Mouse (Mus musculus): ENCODE results near the gene Cnpy1. TPM values are rescaled to one million over a fixed set of nuclear protein-coding genes. Genes with fewer than 3 reads are reported as not detected.

The Cnpy1 gene
- total and polyA plus RNA-seq, 3 experiments: not detected

GRCm38 (mm10) chr5:28238876-28239275 is 6.7 kb downstream of the Cnpy1 start:
- H3K36me3 ChIP-seq (ENCODE audit: control insufficient read depth in 1 of 2, insufficient read depth in 2 of 2, low read length in 2 of 2): no peaks in the 10 kb centered on the region
- no peaks in the 10 kb centered on the region for H3K9me3 ChIP-seq (replicated peaks; ENCODE audit: insufficient read depth, low read length)
- no peak overlapping the region for H3K27ac ChIP-seq (ENCODE audit: control insufficient read depth, low read depth, low read length)
- no peak for DNase-seq (ENCODE audit: low read depth, low spot score)
- no peaks in the 10 kb centered on the region for H3K4me1 ChIP-seq (ENCODE audit: control insufficient read depth in 1 of 2, insufficient read depth in 2 of 2, low read length in 2 of 2)
- no peak overlapping the region for H3K4me3 ChIP-seq (ENCODE audit: control insufficient read depth in 1 of 2, insufficient read depth in 1 of 2, low read depth in 2 of 2, low read length in 2 of 2)
- H3K9ac ChIP-seq (ENCODE audit: control insufficient read depth, low read depth, low read length, poor library complexity, severe bottlenecking): no peak overlapping the region
- TF ChIP-seq HCFC1 (IDR thresholded peaks at IDR 0.05; ENCODE audit: low read depth, low read length) (no peak), BHLHE40 (IDR thresholded peaks at IDR 0.05; ENCODE audit: borderline replicate concordance, low read depth, low read length) (no peak)
- no peaks in the 10 kb centered on the region for H3K79me2 ChIP-seq (ENCODE audit: control insufficient read depth, insufficient read depth, low read length, poor library complexity)
- no peaks in the 10 kb centered on the region for H3K27me3 ChIP-seq (ENCODE audit: control insufficient read depth in 1 of 2, insufficient read depth in 2 of 2, low read length in 2 of 2)

DNA sequence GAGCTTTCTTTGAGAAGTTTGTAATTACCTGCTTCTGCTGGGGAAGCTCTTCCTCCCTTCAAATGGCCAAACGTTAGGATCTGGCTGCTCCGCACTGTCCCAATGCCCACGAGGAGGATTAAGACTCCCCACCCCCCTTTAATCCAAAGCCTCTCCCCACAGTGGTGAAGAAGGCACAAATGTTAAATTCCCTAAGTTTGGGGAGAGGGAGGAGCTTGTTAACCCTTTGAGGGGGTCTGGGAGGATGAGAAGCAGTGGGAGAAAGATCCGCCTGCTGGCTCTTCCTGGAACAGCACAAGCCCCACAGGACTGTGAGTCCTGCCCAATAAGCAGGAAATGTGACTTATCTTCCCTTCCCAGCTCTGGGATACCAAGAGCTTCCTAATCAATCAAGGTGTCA is 7.5 kb downstream of the Cnpy1 start:
- H3K9ac ChIP-seq (ENCODE audit: control insufficient read depth, low read depth, low read length, poor library complexity, severe bottlenecking): no peak overlapping the region
- H3K36me3 ChIP-seq (ENCODE audit: control insufficient read depth in 1 of 2, insufficient read depth in 2 of 2, low read length in 2 of 2): no peaks in the 10 kb centered on the region
- no peak overlapping the region for H3K27ac ChIP-seq (ENCODE audit: control insufficient read depth, low read depth, low read length)
- no peak for DNase-seq (ENCODE audit: low read depth, low spot score)
- no peak overlapping the region for H3K4me3 ChIP-seq (ENCODE audit: control insufficient read depth in 1 of 2, insufficient read depth in 1 of 2, low read depth in 2 of 2, low read length in 2 of 2)
- H3K9me3 ChIP-seq (replicated peaks; ENCODE audit: insufficient read depth, low read length): no peaks in the 10 kb centered on the region
- H3K27me3 ChIP-seq (ENCODE audit: control insufficient read depth in 1 of 2, insufficient read depth in 2 of 2, low read length in 2 of 2): no peaks in the 10 kb centered on the region
- TF ChIP-seq JUND (IDR thresholded peaks at IDR 0.05; ENCODE audit: low read depth, low read length) (no peak), MYC (IDR thresholded peaks at IDR 0.05; ENCODE audit: low read depth, low read length) (no peak), USF2 (IDR thresholded peaks at IDR 0.05; ENCODE audit: borderline replicate concordance in 1 of 2, insufficient read depth in 1 of 2, low read depth in 1 of 2, low read length in 2 of 2) (no peak), MAZ (IDR thresholded peaks at IDR 0.05; ENCODE audit: low read depth, low read length) (no peak), SIN3A (IDR thresholded peaks at IDR 0.05; ENCODE audit: low read length) (no peak), BHLHE40 (IDR thresholded peaks at IDR 0.05; ENCODE audit: borderline replicate concordance, low read depth, low read length) (no peak), HCFC1 (IDR thresholded peaks at IDR 0.05; ENCODE audit: low read depth, low read length) (no peak), RCOR1 (IDR thresholded peaks at IDR 0.05; ENCODE audit: low read depth, low read length) (no peak), UBTF (IDR thresholded peaks at IDR 0.05; ENCODE audit: borderline replicate concordance, insufficient read depth, low read depth, low read length) (no peak), NELFE (IDR thresholded peaks at IDR 0.05; ENCODE audit: low read depth, low read length) (no peak), ZNF384 (IDR thresholded peaks at IDR 0.05; ENCODE audit: low read depth, low read length) (no peak), E2F4 (IDR thresholded peaks at IDR 0.05; ENCODE audit: borderline replicate concordance, low read depth, low read length) (no peak), SMC3 (IDR thresholded peaks at IDR 0.05; ENCODE audit: low read depth, low read length) (no peak), ZKSCAN1 (IDR thresholded peaks at IDR 0.05; ENCODE audit: low read depth, low read length) (no peak)
- H3K4me1 ChIP-seq (ENCODE audit: control insufficient read depth in 1 of 2, insufficient read depth in 2 of 2, low read length in 2 of 2): no peaks in the 10 kb centered on the region
- no peaks in the 10 kb centered on the region for H3K79me2 ChIP-seq (ENCODE audit: control insufficient read depth, insufficient read depth, low read length, poor library complexity)

- Histone ChIP-seq H3K4me3 (ENCODE audit: control insufficient read depth in 1 of 2, insufficient read depth in 1 of 2, low read depth in 2 of 2, low read length in 2 of 2) (no peak overlapping the region), H3K9me3 (replicated peaks; ENCODE audit: insufficient read depth, low read length) (no peaks in the 10 kb centered on the region), H3K27ac (ENCODE audit: control insufficient read depth, low read depth, low read length) (no peak overlapping the region), H3K79me2 (ENCODE audit: control insufficient read depth, insufficient read depth, low read length, poor library complexity) (no peaks in the 10 kb centered on the region), H3K9ac (ENCODE audit: control insufficient read depth, low read depth, low read length, poor library complexity, severe bottlenecking) (no peak overlapping the region), H3K4me1 (ENCODE audit: control insufficient read depth in 1 of 2, insufficient read depth in 2 of 2, low read length in 2 of 2) (no peaks in the 10 kb centered on the region), H3K27me3 (ENCODE audit: control insufficient read depth in 1 of 2, insufficient read depth in 2 of 2, low read length in 2 of 2) (no peaks in the 10 kb centered on the region), H3K36me3 (ENCODE audit: control insufficient read depth in 1 of 2, insufficient read depth in 2 of 2, low read length in 2 of 2) (no peaks in the 10 kb centered on the region)
- no peak for DNase-seq (ENCODE audit: low read depth, low spot score)
- no peak for TF ChIP-seq SMC3 (IDR thresholded peaks at IDR 0.05; ENCODE audit: low read depth, low read length)
- no peak for TF ChIP-seq NRF1 (IDR thresholded peaks at IDR 0.05; ENCODE audit: insufficient read depth, low read depth, low read length, poor library complexity, severe bottlenecking)
- no peak for TF ChIP-seq MYB (IDR thresholded peaks at IDR 0.05; ENCODE audit: low read depth, low read length)
- no peak for TF ChIP-seq MXI1 (IDR thresholded peaks at IDR 0.05; ENCODE audit: low read depth, low read length)
- no peak for TF ChIP-seq KAT2A (conservative IDR thresholded peaks at IDR 0.05; ENCODE audit: low read depth, low read length)
- no peak for TF ChIP-seq JUND (IDR thresholded peaks at IDR 0.05; ENCODE audit: low read depth, low read length)
- no peak for TF ChIP-seq CHD1 (IDR thresholded peaks at IDR 0.05; ENCODE audit: low read depth, low read length)
- no peak for TF ChIP-seq MAZ (IDR thresholded peaks at IDR 0.05; ENCODE audit: low read depth, low read length)
- no peak for TF ChIP-seq MAFK (IDR thresholded peaks at IDR 0.05; ENCODE audit: borderline replicate concordance, low read depth, low read length)
- TF ChIP-seq ELF1 (IDR thresholded peaks at IDR 0.05; ENCODE audit: low read depth, low read length): no peak
- TF ChIP-seq NELFE (IDR thresholded peaks at IDR 0.05; ENCODE audit: low read depth, low read length): no peak
- no peak for TF ChIP-seq ZC3H11A (IDR thresholded peaks at IDR 0.05; ENCODE audit: low read depth, low read length)
- TF ChIP-seq MYC (IDR thresholded peaks at IDR 0.05; ENCODE audit: low read depth, low read length): no peak
- no peak for TF ChIP-seq GATA1 (IDR thresholded peaks at IDR 0.05; ENCODE audit: low read depth, low read length)
- TF ChIP-seq ZNF384 (IDR thresholded peaks at IDR 0.05; ENCODE audit: low read depth, low read length): no peak
- TF ChIP-seq ETS1 (IDR thresholded peaks at IDR 0.05; ENCODE audit: low read depth, low read length): no peak
Observed at GRCm38 (mm10) chr5:28237715-28238114, 7.9 kb downstream of the Cnpy1 start.
